Mouse (Mus musculus) gonadal fat pad, adult 2 months (tissue): ENCODE measurements around the gene Rapgef2. TPM values are rescaled to one million over a fixed set of nuclear protein-coding genes. Genes with fewer than 3 reads are reported as not detected.

ENCODE experiments used
- DNase-seq: peaks from one replicate; pipeline ENCODE4 v3.0.0-alpha.2; 2012; ENCODE audit warnings: low read depth
- polyA plus RNA-seq: library from polyadenylated mRNA; depleted of rRNA; stranded (reverse); fragments of >200 nt; gene quantifications from 2 replicates; pipeline ENCODE4 v1.2.3, GENCODE M21; 2012; rRNA removed

The Rapgef2 gene
- polyA plus RNA-seq: 9.5 and 10.5 TPM in 2 replicates

- DNase-seq: no peak
These were observed at the start of gene Rapgef2 for GRCm38 (mm10) chr3:79286376-79287107. Gene Rapgef2 (minus strand): TSS chr3:79286517.

GRCm38 (mm10) chr3:79333643-79334200, 47.4 kb upstream of the Rapgef2 start:
- no peak for DNase-seq

GRCm38 (mm10) chr3:79333051-79333450, 46.7 kb upstream of the Rapgef2 start:
- DNase-seq: no peak

- no peak for DNase-seq
These were observed 43.5 kb upstream of the Rapgef2 start for GRCm38 (mm10) chr3:79329691-79330315.

GRCm38 (mm10) chr3:79324697-79325526, 38.6 kb upstream of the Rapgef2 start:
- DNase-seq: no peak

- no peak for DNase-seq
These were observed 27.8 kb upstream of the Rapgef2 start for GRCm38 (mm10) chr3:79314006-79314698.

- no peak for DNase-seq
These were observed 25.6 kb upstream of the Rapgef2 start for GRCm38 (mm10) chr3:79311895-79312294.

GRCm38 (mm10) chr3:79310184-79310583, 23.9 kb upstream of the Rapgef2 start:
- DNase-seq: no peak

GRCm38 (mm10) chr3:79308605-79309004, 22.3 kb upstream of the Rapgef2 start:
- no peak for DNase-seq

- DNase-seq: no peak
These were observed 13.1 kb upstream of the Rapgef2 start for GRCm38 (mm10) chr3:79299401-79299800.

GRCm38 (mm10) chr3:79297281-79297680, 11.0 kb upstream of the Rapgef2 start:
- peak; percentile 69 for DNase-seq

- DNase-seq: no peak
These were observed 10.3 kb upstream of the Rapgef2 start for GRCm38 (mm10) chr3:79296586-79296985.

- DNase-seq: peak; percentile 38
These were observed 9.7 kb upstream of the Rapgef2 start for GRCm38 (mm10) chr3:79296049-79296448.

- no peak for DNase-seq
These were observed 8.4 kb upstream of the Rapgef2 start for GRCm38 (mm10) chr3:79294701-79295100.

GRCm38 (mm10) chr3:79293023-79293422, 6.7 kb upstream of the Rapgef2 start:
- no peak for DNase-seq

- no peak for DNase-seq
These were observed 2.7 kb upstream of the Rapgef2 start for GRCm38 (mm10) chr3:79289050-79289449.

- DNase-seq: no peak
These were observed 1.6 kb upstream of the Rapgef2 start for GRCm38 (mm10) chr3:79287699-79288458.

- no peak for DNase-seq
These were observed 825 bp upstream of the Rapgef2 start for GRCm38 (mm10) chr3:79287108-79287576.

GRCm38 (mm10) chr3:79286031-79286375, 314 bp downstream of the Rapgef2 start:
- no peak for DNase-seq

GRCm38 (mm10) chr3:79285097-79285675, 1.1 kb downstream of the Rapgef2 start:
- DNase-seq: no peak
